Mouse (Mus musculus) limb, embryonic 10.5 days (tissue): ENCODE measurements at regions not wholly inside any gene's neighbourhood (a gene's known extent, or its start where the extent isn't known, plus 50 kb on each side); places are given as distances from the start of the nearest gene placed in this dataset.

ENCODE experiments used
- DNase-seq: peaks from one replicate; pipeline ENCODE4 v3.0.0-alpha.2; 2017; ENCODE audit warnings: low spot score
- H3K27ac ChIP-seq: fragments of 300-500 bp; sonication (generic); 2 replicates; pipeline ENCODE4 v1.5.1; 2016; ENCODE audit warnings: mild to moderate bottlenecking
- H3K27me3 ChIP-seq: fragments of 300-500 bp; sonication (generic); 2 replicates; pipeline ENCODE4 v1.6.1; 2016; ENCODE audit warnings: low read depth, mild to moderate bottlenecking; ENCODE audit not compliant: poor library complexity, severe bottlenecking
- H3K36me3 ChIP-seq: fragments of 300-500 bp; sonication (generic); 2 replicates; pipeline ENCODE4 v1.6.1; 2016; ENCODE audit warnings: mild to moderate bottlenecking, moderate library complexity
- H3K4me1 ChIP-seq: fragments of 300-500 bp; sonication (generic); 2 replicates; pipeline ENCODE4 v1.6.1; 2016
- H3K4me3 ChIP-seq: fragments of 300-500 bp; sonication (generic); 2 replicates; pipeline ENCODE4 v1.5.1; 2016; ENCODE audit warnings: mild to moderate bottlenecking, moderate library complexity
- H3K9me3 ChIP-seq: fragments of 300-500 bp; sonication (generic); replicated peaks from 2 replicates; pipeline ENCODE4 v1.6.1; 2016; ENCODE audit warnings: mild to moderate bottlenecking
- WGBS: fragments of 180-500 bp; shearing (Covaris S2); methylation state at CpG from one replicate; pipeline ENCODE4 v1.1.7; 2016; 5-methylcytosine and 5-hydroxymethylcytosine counted together

DNA sequence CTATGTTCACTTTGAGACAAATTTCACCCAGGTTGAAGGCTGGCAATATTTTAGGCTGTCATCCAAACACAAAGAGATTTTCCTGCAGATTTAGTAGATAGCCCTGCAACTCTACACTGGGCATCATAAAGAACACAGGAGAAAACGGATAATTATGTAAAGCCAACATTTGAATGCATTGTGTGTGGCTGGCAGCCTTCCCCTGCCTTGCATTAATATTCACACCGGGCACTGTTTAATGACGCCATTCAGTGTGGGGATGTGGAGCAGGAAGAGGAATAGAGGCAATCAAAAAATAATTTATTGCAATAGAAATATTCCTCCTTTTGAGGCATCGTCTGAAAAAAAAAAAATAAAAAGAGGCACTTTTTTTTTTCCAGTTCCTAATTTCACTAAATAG is 105.7 kb downstream of the Samd5 start:
- H3K4me3 ChIP-seq = no peak overlapping the region
- peaks cover 8% of the 10 kb centered on the region for H3K4me1 ChIP-seq
- WGBS = 83% methylated on average over 4 of the region's 4 CpGs
- no peaks in the 10 kb centered on the region for H3K27me3 ChIP-seq
- no peaks in the 10 kb centered on the region for H3K36me3 ChIP-seq
- DNase-seq = no peak
- H3K9me3 ChIP-seq = no peaks in the 10 kb centered on the region
- no peak overlapping the region for H3K27ac ChIP-seq

DNA sequence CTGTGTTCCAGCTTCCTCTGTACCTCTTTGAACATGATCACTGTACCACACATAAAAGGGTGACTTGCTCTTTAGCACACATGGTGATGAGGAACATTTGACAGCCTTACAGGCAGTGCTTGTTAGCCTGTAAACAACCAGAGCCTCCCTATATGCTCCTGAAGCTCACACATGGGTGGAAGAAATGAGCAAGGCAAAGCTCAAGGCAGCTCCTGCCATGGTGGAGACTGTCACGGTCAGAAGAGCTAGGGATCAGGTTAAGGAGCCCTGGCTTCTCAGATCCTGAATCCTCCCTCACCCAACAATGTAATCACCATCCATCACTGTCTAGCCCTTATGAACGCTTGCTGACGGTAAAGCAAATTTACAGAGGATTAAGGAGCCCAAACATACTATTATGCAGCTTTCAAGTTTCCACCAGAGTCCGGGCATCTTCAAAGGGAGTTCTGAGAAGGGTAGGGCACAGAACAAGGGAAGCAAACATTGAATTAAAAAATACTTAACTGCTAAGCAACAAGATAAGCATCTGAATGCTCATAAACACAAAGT is 117.4 kb downstream of the Samd5 start:
- Histone ChIP-seq H3K4me1 (peaks cover 4% of the 10 kb centered on the region), H3K36me3 (no peaks in the 10 kb centered on the region), H3K27ac (no peak overlapping the region), H3K27me3 (no peaks in the 10 kb centered on the region), H3K9me3 (no peaks in the 10 kb centered on the region), H3K4me3 (no peak overlapping the region)
- WGBS = 3% methylated on average over 4 of the region's 4 CpGs
- DNase-seq = no peak

GRCm38 (mm10) chr10:9557092-9557491 is 117.9 kb downstream of the Samd5 start:
- no peak overlapping the region for H3K27ac ChIP-seq
- DNase-seq = no peak
- 53% methylated on average over 1 of the region's 1 CpGs for WGBS

GRCm38 (mm10) chr10:9553946-9554345 is 121.1 kb downstream of the Samd5 start:
- no peaks in the 10 kb centered on the region for H3K36me3 ChIP-seq
- H3K27me3 ChIP-seq = no peaks in the 10 kb centered on the region
- H3K4me1 ChIP-seq = peaks cover 10% of the 10 kb centered on the region
- DNase-seq = no peak
- no peaks in the 10 kb centered on the region for H3K9me3 ChIP-seq
- H3K27ac ChIP-seq = no peak overlapping the region
- H3K4me3 ChIP-seq = no peak overlapping the region
- 30% methylated on average over 3 of the region's 3 CpGs for WGBS

More at GRCm38 (mm10) chr10:9557092-9557491, 117.9 kb downstream of the Samd5 start:
- no peaks in the 10 kb centered on the region for H3K27me3 ChIP-seq
- H3K4me3 ChIP-seq = no peak overlapping the region
- H3K36me3 ChIP-seq = no peaks in the 10 kb centered on the region
- no peaks in the 10 kb centered on the region for H3K9me3 ChIP-seq
- peaks cover 4% of the 10 kb centered on the region for H3K4me1 ChIP-seq

DNA sequence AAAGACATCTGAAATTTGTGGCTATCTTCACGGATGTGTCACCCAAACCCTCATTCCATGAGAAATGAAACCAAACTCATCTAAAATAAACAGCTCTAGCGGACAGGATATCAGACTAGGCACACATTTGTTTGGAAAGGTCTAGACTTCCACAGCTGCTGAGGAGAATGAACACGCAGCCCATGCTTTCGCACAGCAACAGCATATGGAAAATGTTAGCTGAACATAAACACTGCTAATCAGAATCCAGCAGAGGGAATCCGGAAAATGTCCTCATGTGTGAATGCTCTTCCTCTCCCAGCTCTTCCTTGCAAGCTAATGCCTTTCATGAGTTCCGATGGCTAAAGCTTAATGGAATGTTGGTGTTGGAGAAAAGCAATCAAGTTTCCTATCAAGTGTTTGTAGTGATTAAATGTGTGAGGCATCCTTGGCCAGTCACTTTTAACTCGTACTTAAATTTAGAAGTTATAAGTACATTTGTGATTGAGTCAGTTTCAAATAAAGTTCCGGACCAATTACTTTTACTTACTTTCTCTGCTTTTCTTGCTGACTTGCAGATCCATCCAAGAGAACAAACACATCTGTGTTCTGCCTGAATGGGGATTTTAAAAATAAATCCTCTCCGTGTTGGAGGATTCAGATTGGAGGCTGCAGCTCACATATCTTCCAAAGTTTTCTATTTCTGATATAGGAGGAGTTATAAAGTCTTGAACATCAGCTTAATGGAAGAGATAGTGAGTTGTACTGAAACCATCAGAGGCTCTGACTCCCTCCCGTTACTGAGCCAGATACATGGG is 124.9 kb downstream of the Samd5 start:
- 62% methylated on average over 10 of the region's 10 CpGs for WGBS
- peaks cover 6% of the 10 kb centered on the region; the same call in 1 of the 2 replicates for H3K4me1 ChIP-seq
- no peak overlapping the region for H3K27ac ChIP-seq
- H3K36me3 ChIP-seq = no peaks in the 10 kb centered on the region
- no peaks in the 10 kb centered on the region for H3K27me3 ChIP-seq
- no peaks in the 10 kb centered on the region for H3K9me3 ChIP-seq
- DNase-seq = no peak
- no peak overlapping the region for H3K4me3 ChIP-seq

DNA sequence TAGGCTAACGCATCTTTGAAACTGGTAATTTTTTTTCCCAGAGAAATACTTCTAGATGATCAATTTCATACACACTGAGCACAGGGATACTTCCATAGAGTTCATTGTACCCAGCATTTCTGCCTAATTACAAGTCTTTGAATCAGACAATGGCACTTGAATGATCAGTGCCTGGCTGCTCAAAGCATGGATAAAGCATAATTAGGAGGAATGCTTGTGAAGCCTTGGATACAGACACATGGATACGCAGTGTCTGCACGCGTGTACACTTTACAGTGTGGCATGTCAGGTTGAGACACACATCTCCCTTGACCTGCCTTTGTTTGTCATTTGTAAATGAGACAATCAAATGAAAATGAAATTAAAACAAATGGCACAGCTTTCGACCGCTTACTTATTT is 129.2 kb downstream of the Samd5 start:
- Histone ChIP-seq H3K9me3 (no peaks in the 10 kb centered on the region), H3K27ac (no peak overlapping the region), H3K4me3 (no peak overlapping the region), H3K27me3 (no peaks in the 10 kb centered on the region), H3K4me1 (peaks cover 6% of the 10 kb centered on the region; the same call in 1 of the 2 replicates), H3K36me3 (no peaks in the 10 kb centered on the region)
- 94% methylated on average over 6 of the region's 6 CpGs for WGBS
- DNase-seq = no peak

GRCm38 (mm10) chr10:9544041-9544786 is 130.8 kb downstream of the Samd5 start:
- no peaks in the 10 kb centered on the region for H3K27me3 ChIP-seq
- no peak overlapping the region for H3K4me3 ChIP-seq
- H3K9me3 ChIP-seq = no peaks in the 10 kb centered on the region
- no peak for DNase-seq
- no peak overlapping the region for H3K27ac ChIP-seq
- no peaks in the 10 kb centered on the region for H3K36me3 ChIP-seq
- H3K4me1 ChIP-seq = no peaks in the 10 kb centered on the region
- WGBS = 72% methylated on average over 4 of the region's 4 CpGs

- Histone ChIP-seq H3K9me3 (no peaks in the 10 kb centered on the region), H3K4me3 (no peak overlapping the region), H3K27ac (no peak overlapping the region), H3K36me3 (no peaks in the 10 kb centered on the region), H3K4me1 (0 out of 2 replicates have a peak, but pooled peaks cover 4% of the 10 kb centered on the region), H3K27me3 (no peaks in the 10 kb centered on the region)
- DNase-seq = no peak
- 94% methylated on average over 1 of the region's 1 CpGs for WGBS
Measured at GRCm38 (mm10) chr10:9541579-9541978, 133.4 kb downstream of the Samd5 start.

GRCm38 (mm10) chr10:9537686-9538085 is 137.3 kb downstream of the Samd5 start:
- DNase-seq = no peak
- no peak overlapping the region for H3K27ac ChIP-seq
- H3K9me3 ChIP-seq = no peaks in the 10 kb centered on the region
- no peak overlapping the region for H3K4me3 ChIP-seq
- no peaks in the 10 kb centered on the region for H3K27me3 ChIP-seq
- 93% methylated on average over 3 of the region's 3 CpGs for WGBS
- H3K36me3 ChIP-seq = no peaks in the 10 kb centered on the region
- peaks cover 7% of the 10 kb centered on the region for H3K4me1 ChIP-seq

DNA sequence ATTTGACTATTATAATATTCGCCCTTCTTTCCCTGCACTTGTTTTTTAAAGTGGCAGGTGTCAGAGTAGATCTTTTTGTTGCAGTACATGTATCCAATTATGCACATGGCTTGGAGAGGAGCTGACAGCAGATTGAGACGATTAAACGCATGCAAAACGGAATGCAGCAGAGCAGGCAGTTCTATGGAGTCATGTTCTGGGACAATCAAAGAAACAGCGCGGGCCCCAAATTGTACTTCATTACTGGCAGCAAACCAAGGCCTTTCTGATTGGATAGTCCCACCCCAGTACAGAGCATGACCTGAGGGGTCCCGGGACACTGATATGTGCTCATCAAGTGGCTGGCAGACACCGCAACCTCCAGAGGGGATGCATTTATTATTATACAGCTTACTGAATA is 140.5 kb downstream of the Samd5 start:
- H3K9me3 ChIP-seq = no peaks in the 10 kb centered on the region
- DNase-seq = no peak
- no peak overlapping the region for H3K4me3 ChIP-seq
- H3K36me3 ChIP-seq = no peaks in the 10 kb centered on the region
- 82% methylated on average over 8 of the region's 8 CpGs for WGBS
- H3K27me3 ChIP-seq = no peaks in the 10 kb centered on the region
- no peak overlapping the region for H3K27ac ChIP-seq
- H3K4me1 ChIP-seq = peaks cover 7% of the 10 kb centered on the region

GRCm38 (mm10) chr10:9533283-9533682 is 141.7 kb downstream of the Samd5 start:
- DNase-seq = no peak
- no peaks in the 10 kb centered on the region for H3K9me3 ChIP-seq
- no peaks in the 10 kb centered on the region for H3K36me3 ChIP-seq
- H3K27ac ChIP-seq = no peak overlapping the region
- H3K4me3 ChIP-seq = no peak overlapping the region
- WGBS = 46% methylated on average over 2 of the region's 2 CpGs
- H3K27me3 ChIP-seq = no peaks in the 10 kb centered on the region
- peaks cover 7% of the 10 kb centered on the region for H3K4me1 ChIP-seq

DNA sequence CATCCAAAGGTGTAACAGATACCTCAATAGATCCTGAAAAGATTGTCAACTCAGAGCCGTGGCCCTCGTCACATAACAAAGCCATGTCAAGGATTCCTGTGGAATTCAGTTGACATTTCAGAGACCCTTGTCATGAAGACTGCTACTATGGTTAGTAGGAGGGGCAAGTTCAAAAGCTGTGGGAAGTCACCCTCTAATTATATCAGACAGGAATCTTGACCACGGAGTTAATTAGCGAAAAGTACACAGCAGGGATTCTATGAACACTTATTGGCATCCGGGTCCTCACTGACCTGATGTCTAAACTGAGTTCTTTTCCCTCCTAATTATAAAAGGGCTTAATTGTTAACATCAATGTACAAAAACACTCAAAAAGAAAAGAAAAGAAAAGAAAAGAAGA is 143.1 kb downstream of the Samd5 start:
- no peak overlapping the region for H3K27ac ChIP-seq
- no peak for DNase-seq
- no peak overlapping the region for H3K4me3 ChIP-seq
- WGBS = 65% methylated on average over 5 of the region's 5 CpGs
- H3K36me3 ChIP-seq = no peaks in the 10 kb centered on the region
- H3K4me1 ChIP-seq = peaks cover 4% of the 10 kb centered on the region
- no peaks in the 10 kb centered on the region for H3K27me3 ChIP-seq
- no peaks in the 10 kb centered on the region for H3K9me3 ChIP-seq

DNA sequence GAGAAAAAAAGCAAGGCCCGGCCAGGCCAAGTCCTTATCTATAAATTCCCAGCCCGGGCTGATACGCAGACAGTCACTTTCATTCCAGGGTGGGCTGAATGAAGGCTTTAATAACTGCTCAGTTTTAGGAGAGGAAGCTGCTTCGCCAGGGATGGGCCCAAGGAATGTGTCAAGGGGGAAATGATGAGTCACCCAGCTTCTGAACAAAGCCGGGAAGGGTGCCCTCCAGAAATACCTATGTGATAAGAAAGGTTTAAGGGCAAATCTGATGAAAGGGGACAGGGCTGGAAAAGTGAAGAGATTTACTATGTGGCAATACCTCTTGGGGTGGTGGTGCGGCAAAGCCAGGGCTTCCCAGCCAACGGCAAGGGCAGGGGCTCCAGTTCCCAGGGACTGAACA is 145.6 kb downstream of the Samd5 start:
- no peak for DNase-seq
- Histone ChIP-seq H3K27ac (no peak overlapping the region), H3K36me3 (no peaks in the 10 kb centered on the region), H3K4me1 (peaks cover 4% of the 10 kb centered on the region; the same call in 1 of the 2 replicates), H3K4me3 (no peak overlapping the region), H3K27me3 (no peaks in the 10 kb centered on the region), H3K9me3 (no peaks in the 10 kb centered on the region)
- WGBS = 47% methylated on average over 7 of the region's 7 CpGs
